Mouse (Mus musculus) cerebellum, postnatal 4 days (tissue): ENCODE measurements around the gene Lhpp.

Source experiments
- DNase-seq, 2 experiments: peaks; one replicate each; pipeline ENCODE4 v3.0.0; 2022; ENCODE audit warnings: low spot score in 2 of 2, mixed read lengths in 1 of 2

Lhpp gene

GRCm38 (mm10) chr7:132736099-132736862, 125.8 kb downstream of the Lhpp start:
- DNase-seq, result peak in 1 of 2 experiments; percentile 54

- no peak for DNase-seq
These were observed 128.4 kb downstream of the Lhpp start for GRCm38 (mm10) chr7:132738844-132739243.

GRCm38 (mm10) chr7:132739829-132740228, 129.4 kb downstream of the Lhpp start:
- DNase-seq, result no peak

GRCm38 (mm10) chr7:132742912-132743311, 132.5 kb downstream of the Lhpp start:
- no peak for DNase-seq

GRCm38 (mm10) chr7:132747096-132747495, 136.7 kb downstream of the Lhpp start:
- peak in 1 of 2 experiments; percentile 60 for DNase-seq

GRCm38 (mm10) chr7:132748076-132748769, 137.8 kb downstream of the Lhpp start:
- DNase-seq, result no peak

GRCm38 (mm10) chr7:132749504-132749903, 139.1 kb downstream of the Lhpp start:
- DNase-seq, result no peak

- no peak for DNase-seq
These were observed 141.3 kb downstream of the Lhpp start for GRCm38 (mm10) chr7:132751716-132752115.

GRCm38 (mm10) chr7:132753518-132754388, 143.3 kb downstream of the Lhpp start:
- peak in 1 of 2 experiments; percentile 50 for DNase-seq

GRCm38 (mm10) chr7:132754389-132754750, 143.9 kb downstream of the Lhpp start:
- DNase-seq, result peak in 1 of 2 experiments; percentile 47
